Mouse (Mus musculus): ENCODE measurements around the gene Sh3bgrl3.

GRCm38 (mm10) chr4:134097015-134097608 is 31.5 kb downstream of the Sh3bgrl3 start:
- TF ChIP-seq GATA1 (IDR thresholded peaks at IDR 0.05; ENCODE audit: low read length) (no peak), TAL1 (IDR thresholded peaks at IDR 0.05; ENCODE audit: low read length) (no peak)

All from erythroblast, embryonic 14.5 days (primary cell).